Mouse (Mus musculus) fibroblast of lung, adult 2 months (primary cell): ENCODE measurements at regions not wholly inside any gene's neighbourhood (a gene's known extent, or its start where the extent isn't known, plus 50 kb on each side); places are given as distances from the start of the nearest gene placed in this dataset.

Experiments
- DNase-seq: peaks from one replicate; pipeline ENCODE4 v3.0.0-alpha.2; 2011; ENCODE audit warnings: low read depth

DNA sequence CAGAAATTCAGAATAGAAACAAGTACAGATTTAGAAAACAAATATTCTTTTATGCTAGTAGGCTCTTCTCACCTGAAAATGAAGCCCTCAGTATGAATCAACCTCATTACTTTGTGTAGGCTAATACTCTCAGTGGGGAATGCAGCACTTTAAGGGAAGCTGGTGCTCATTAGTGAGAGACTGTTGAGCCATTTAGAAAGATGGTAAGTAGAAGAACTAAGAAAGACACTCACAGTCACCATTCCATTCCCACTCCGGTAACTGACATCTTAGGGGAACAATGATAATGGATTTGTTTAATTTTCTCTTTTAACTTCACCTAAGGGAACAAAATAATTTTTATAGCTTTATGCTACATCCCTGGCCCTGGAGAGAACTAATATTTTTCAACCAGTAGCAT is 648.0 kb upstream of the Nova1 start:
- DNase-seq = no peak

DNA sequence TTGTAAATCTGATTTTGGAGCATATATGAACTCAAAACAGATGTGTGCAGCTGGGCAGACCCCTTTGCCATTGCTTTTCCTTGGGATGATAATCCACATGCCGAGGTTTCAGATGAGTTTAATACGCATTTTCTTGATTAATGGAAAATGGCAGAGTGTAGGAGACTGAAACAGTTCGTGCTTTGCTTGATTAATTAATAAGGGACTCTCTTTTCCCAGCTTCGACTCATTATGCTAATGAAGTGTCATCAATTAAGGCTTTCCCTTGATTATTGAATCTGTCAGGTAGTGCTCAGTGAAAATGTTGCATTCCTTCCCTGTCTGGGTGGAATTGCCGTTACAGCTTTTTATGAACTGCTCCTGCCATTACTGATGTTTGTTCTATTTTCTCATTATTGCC is 647.2 kb upstream of the Nova1 start:
- no peak for DNase-seq

DNA sequence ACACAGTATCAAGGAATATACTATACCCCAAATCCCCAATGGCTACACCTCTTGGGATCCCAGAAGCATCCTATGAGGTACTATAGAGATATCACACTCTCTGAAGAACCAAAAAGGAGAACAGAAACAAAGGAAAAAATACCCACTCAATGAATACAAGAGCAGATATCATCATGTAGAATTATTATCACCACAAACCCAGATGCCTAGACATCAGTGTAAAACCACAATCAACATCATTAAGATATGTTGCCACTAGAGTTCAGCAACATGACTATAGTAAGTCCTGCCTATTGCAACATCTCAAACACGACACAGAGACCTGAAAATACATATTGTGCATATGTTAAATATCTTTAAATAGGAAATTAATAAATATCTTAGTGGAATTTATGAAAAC is 612.9 kb upstream of the Nova1 start:
- DNase-seq = no peak

DNA sequence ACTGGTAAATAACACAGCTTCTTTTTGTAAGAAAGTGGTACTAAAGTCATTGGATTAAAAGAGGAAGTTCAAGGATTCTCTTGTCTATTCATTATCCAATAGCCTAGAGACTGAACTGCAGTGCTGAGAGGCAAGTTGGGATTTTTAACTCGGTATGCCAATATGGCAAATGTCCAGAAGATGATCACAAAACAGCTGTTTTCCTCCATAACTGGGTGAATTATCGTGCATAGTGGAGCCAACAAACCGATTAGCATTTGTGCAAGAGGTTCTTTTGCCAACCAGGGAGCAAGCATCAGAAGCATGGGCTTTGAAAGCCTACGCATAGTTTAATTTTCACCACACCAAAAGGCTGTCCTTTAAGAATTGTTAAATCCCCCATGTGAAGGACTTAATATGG is 593.5 kb upstream of the Nova1 start:
- no peak for DNase-seq

DNA sequence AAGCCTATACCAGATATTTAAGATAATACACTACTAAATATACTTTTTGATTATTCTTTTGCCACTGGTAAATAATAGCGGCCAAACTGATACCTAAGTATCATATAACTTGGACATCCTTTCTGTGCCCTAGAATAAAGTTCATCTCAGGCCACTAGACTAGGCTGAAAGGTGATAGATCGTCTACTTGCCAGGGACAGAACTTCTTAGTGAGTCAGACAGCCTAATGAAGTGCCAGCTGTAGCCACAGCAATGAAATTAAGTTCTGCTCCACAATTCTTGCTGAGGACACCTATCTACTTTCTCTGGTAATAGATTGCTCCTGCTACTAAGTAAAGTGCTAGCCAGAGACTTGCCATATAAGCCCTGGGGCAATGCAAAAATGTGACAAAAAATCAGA is 587.8 kb upstream of the Nova1 start:
- DNase-seq = no peak

DNA sequence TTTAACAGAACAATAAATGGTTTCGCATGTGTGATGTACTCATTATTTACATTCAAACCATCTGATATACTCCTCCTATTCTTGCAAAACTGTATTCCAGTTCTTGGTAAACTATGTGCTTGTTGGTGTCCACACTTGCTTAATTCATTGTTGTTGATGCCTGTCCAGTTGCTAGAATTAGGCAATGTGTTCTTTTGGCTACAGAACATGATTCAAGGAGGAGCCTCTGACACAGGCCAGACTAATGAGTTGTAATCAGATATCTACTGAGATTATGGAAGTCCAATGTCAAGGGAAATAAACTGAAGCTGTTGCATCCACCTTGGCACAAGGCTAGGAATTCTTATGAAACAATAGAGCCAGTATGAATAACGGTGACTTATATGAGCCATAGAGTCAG is 587.4 kb upstream of the Nova1 start:
- no peak for DNase-seq

DNA sequence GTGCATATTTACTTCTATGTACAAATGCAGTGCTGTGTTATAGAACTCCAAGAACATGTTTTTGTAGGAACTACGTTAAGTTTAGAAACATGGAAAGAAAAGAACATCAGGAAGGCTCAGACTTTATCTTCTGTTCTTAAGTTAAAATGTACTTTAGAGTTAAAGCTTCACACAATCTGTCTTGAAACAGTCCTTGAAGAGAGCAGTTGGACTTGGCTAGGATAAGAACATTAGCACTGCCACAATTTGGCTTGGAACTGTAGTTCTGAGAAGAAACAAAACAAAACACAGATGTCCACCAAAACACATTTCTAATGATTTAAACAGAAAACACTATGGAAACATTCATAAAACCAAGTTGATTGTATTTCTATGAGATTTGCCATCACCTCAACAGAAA is 564.5 kb upstream of the Nova1 start:
- DNase-seq = no peak

DNA sequence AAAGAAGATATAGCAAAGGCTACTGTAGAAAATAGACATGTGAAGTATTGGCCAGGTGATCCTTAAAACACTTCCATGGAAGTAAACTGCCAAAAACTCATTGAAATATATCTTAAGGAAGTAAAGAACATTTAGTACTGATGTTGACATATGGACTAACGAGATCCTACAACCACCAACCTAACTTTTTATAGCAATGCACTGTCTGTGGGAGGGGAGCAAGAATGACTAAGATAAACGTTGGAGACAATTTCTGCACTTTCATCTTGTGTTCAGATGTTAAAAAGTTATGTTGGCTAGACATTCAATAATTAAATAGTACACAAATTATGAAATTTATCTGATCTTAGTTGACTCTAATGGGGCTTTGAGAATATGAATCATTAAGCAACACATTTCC is 534.5 kb upstream of the Nova1 start:
- no peak for DNase-seq

DNA sequence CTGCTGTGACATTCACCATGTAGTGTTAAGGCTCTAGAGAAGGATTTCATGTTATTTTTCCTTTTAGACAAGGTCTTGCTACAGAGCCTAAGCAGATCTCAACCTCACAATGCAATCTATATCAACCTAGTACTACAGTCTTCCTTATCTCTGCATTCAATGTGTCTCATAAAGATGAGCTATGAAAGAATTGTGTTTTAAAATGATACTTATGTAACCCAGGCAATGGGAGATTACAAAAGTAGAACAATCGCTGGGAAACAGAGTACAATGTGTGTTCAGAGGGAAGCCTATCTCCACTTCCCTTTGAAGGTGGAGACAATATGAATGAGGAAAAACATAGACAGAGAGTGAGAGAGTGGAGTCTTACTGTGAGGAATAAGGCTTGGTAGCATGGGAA is 532.5 kb upstream of the Nova1 start:
- DNase-seq = no peak

DNA sequence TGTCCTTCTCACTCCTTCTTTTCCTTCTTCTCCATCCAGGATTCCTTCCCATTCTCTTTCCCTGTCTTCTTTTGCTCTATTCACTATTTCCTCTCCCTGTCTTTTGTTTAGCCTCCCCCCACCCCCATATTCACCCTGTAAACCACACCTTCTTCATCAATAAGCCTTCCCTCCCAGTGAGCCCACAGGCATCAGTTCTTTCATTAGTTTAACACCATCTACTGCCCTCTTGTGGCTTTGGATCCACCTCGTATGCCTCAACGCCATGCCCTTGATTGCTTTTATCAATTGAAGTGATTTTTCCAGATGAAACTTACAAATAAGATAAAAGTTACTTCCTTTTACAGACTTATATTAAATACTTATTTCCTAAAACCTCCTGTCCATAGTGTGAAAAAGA is 494.7 kb upstream of the Nova1 start:
- DNase-seq = peak; percentile 0

DNA sequence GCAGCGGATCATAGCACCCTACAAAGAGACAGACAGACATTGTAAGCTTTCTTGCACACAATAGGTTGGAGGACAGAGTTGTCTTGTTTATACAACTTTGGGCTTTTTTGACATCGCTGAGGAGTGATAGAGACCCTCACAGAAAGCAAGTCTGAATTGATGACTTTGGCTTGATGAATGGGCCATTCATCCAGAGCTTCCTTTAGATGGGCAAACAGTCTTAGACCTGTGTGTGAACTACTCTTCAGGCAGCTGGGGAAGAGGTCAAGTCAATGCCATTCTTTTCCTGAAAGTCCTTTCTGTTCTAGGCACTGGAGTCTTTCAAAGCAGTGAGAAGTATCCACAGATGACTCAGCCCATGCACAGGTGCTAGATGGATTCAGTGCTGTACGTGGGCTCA is 457.2 kb upstream of the Nova1 start:
- no peak for DNase-seq

DNA sequence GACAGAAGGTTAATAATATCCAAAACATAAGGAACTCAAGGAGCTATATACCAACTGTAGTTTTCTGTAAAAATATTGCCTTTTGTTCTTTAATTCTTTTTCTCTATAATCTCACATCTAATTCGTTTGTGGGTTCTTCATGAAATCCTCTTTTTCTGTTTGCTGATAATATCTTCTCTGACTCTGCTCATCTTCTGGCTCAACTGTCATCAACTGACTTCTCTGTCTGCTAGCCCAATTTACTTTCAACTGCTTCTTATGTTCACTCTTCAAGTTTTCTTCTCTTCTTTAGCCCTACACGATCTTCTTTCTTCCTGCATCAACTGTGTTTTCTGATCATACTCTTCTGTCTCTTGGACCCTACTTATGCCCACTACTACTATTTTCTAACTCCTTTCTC is 453.6 kb upstream of the Nova1 start:
- no peak for DNase-seq

DNA sequence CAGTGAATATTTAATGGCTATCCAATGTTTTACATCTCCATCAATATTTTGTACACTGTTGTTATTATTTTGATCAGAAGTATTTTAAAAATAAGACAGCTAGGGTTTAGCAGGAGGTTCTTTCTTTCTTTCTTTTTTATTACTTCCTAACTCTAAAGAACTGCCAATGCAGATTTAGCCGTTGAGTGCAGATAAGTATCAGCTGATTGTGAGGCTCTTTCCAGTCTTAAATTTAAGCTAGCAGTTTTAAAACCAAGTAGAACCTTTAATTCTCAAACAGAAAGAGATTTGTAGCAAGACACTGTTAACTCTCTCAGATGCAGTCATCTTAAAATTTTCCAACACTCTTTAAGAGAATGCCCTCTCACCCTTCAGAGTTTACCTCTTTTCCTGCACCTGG is 445.4 kb upstream of the Nova1 start:
- DNase-seq = no peak

DNA sequence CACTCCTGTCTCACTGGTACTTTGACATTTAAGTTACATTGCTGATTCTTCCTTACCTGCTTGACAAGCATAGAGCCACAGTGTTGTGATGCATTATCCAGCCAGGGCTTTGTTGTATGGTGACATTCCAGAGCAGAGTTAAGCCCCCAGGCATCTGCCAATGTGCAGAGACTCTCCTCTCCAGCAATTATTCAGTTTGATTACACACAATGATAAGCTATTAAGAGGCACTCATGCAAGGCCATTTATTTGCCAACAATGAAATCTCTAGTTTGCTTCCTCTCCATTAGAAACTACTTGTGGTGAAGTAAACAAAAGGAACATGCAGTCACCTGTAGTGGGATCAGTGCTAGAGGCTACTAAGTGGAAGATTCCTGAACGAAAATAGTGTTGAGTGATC is 444.7 kb upstream of the Nova1 start:
- DNase-seq = no peak

DNA sequence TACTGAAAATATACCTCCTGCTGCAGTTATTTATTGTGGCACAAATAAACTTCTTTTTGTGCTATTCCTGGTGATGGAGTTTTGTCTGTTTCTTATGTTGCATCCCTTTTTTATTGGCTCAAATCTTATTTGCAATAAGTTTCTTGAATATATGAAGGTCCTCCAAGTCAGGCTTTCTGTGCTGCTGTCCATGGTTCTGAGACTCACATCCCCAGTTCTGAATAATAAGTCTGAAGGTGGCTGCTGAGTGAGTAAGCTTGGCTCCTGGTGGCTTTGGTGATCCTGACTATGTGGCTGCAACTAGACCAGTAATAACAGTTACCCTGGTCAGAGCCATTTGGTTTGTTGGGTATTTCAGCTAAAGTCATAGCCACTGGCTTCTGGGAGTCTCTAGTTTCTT is 433.6 kb upstream of the Nova1 start:
- DNase-seq = no peak

DNA sequence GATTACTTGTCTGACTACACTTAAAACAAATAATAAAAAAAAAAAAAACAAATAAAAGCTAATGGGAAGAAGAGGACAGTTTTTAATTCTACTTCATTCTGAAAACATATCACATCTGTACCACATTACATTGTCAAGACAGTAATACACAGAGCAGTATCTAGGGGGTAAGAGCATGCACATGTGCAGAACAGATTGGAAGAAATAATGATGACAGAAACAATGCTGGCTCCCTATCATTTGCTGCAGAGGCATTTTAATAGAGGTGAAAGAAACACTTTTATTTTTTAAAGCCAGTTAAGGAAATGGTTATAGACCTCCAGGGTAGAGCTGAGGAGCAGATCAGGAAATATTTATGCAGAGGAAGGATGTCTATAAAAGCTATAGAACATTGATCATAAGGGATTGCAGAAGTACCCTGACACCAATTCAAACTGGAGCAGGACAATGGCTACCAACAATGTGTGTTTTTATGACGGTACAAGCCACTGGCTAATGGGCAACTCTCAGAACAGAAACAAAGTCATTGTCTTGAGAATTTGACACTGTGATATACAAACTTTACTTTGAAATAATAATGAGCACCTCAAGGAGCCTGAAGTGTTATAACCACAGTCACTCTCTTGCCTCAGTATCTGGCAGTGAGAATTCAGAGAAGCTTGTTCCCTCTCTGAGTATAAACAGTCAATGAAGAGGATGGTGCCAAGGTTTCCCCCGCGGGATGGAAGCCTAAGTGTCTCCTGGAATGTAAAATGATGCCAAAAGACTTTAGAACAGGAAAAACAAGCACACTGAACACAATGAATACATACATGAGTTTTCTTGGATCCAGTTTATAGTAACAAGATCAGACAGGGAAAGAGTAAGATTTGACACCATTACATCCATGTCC is 425.1 kb upstream of the Nova1 start:
- no peak for DNase-seq

DNA sequence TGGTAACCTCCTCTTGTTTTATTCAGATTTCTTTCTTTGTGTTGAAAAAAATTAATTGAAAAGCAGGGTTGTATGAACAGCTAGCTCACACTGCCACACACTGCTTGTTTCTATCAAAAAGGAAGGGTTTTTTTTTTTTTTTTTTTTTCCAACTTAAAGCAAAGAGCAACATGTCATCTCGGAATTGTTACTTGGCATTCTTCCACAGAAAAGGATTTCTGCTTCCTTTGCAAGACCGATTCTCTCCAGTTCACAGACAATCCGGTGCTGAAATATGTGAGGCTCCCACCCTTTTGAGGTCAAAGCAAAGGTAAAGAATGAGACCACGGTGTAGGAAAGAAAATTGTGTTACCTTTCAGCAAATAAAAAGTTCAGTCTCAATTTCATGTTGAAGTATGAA is 401.3 kb upstream of the Nova1 start:
- no peak for DNase-seq

DNA sequence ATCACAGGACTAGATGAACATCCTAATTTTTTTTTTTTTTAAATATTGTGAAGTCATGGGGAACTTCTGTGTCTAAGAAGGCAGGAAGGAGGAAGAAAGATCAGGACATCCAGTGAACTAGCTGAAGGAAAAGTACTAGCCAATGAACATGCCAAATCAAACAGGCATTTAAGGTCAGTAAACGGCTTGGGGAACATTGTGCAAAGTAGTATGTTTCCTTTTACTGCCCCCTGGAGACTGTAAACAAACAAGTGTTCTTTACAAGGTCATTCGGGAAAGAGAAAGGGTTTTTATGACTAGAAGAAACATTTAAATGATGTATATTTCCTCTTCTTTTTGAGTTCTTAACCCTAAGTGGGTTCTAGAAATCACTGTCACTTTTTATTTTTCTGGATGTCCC is 400.6 kb upstream of the Nova1 start:
- no peak for DNase-seq

DNA sequence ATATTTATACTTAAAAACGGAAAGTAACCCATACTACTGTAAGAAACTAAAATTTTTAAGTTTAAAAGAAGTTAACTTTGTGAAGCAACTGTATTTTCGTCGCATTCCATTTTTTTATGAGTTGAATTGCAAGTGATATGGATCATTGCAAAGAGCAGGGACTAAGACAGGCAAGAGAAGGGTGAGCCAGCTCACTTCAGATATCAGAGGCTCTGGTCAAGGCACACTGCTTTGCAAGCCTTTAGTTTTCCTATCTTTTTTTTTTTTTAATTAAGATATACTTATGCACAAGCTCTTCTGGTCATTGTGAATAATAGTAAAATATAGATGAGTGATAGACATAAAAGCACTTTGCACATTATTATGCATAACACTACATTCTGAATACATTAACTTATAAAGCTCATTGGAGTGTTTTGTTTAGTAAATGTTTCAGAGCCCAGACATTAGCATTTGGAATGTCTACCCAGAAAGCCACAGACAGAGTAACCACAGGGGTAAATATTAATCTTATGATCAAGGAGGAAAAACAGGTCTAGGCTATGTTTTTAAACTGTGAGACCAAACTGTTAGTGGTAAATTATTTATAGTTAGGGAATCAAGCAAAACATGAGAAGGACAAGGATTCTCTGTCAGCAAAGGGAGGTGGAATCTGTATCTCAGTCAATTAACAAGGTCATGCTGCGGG is 392.8 kb upstream of the Nova1 start:
- DNase-seq = no peak

DNA sequence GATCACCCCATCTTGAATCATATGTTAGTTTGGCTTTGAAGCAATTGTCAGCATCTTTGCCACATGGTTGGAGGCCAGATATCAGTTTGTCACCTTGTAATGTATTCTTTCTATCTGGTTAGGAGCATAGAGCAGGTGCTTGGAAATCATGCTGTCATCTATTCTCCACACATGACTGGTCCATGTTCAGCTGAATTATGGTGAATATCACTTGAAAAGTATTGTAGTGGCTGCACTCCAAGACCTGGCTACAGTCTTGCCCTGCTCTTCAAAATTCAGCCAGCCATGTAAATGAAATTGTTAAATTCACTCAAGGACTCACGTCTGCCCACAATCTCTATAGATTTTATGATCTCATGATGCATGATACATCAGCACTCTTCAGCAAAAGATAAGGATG is 384.2 kb upstream of the Nova1 start:
- no peak for DNase-seq

DNA sequence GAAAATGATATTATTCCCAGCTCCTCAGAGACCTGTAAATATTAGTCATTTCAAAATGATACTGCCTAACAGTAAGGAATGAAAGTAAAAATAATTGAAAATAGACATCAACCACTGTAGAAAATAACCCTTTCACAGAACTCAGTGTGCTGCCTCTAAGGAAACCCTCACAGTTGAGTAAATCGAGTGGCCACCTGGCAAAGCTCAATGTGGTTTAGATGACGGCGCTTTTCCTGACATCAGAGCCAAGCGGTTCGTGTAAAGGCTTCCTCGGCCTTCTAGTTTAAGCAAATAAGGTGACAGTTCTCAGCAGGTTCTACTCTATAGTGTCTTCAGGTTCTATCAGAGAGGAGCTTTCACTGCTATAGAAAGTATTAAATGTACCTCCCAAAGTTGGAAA is 379.9 kb upstream of the Nova1 start:
- DNase-seq = no peak

DNA sequence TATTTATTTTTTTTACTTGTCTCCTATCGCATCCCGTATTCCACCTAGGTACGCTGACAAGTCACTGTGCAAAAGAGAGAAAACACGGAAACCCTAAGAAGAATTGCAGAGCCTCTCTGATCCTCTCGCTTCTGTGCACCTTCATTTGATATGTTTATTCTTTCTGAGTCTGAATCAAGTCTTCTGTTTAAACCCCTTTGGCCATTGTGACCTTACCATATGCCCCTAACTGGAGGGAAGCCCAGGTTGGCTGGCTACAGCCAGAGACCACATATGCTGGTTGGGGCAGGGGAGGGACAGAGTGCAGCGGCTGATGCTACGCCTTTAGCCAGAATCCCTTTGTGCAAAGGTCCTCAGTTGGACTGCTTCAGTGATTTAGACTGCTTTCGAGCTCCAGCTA is 346.0 kb upstream of the Nova1 start:
- no peak for DNase-seq

DNA sequence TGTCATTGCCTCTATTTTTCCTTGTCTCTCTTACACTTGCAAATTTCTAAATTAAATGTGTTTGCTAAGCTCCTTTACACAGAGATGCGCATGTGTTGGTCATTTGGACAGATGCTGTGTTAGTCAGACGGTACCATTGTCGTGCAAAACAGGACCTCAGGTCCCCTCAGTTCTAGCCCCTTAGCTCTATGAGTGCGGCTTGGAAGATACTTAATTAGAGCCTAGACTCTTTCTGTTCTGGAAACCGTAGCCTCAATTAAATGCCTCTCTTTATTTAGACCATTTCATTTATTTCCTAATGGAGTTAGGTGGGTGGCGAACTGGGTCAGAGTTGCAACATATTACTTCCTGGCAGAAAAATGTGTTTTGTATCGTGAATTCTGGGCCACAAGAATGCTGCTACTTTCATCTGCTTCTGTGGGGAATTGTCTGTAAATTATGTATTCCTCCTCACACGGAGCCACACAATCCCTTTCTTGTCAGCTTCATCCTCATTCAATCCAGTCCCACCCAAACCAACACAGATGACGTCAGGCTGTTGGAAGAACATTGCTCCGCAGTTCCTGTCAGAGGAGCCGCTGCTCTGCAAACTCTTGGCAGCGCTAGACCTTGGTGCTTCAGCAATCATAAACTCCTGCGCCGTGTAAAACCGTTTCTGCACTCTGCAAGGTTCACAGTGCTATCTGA is 345.4 kb upstream of the Nova1 start:
- peak; percentile 27 for DNase-seq
